Mouse (Mus musculus) megakaryocyte, embryonic 14.5 days (primary cell): ENCODE results near the gene Dclk2. TPM values are rescaled to one million over a fixed set of nuclear protein-coding genes. Genes with fewer than 3 reads are reported as not detected.

Source experiments
- H3K27me3 ChIP-seq: replicated peaks from 2 replicates; pipeline ENCODE3; 2012; ENCODE audit warnings: inconsistent platforms
- H3K36me3 ChIP-seq: replicated peaks from 2 replicates; pipeline ENCODE3; 2012; ENCODE audit warnings: low read length, inconsistent platforms, mixed read lengths
- H3K4me1 ChIP-seq: 2 replicates; pipeline ENCODE4 v1.6.1; 2012; ENCODE audit warnings: inconsistent platforms
- H3K4me3 ChIP-seq: replicated peaks from 2 replicates; pipeline ENCODE3; 2012; ENCODE audit warnings: moderate library complexity, mild to moderate bottlenecking, inconsistent platforms
- H3K9me3 ChIP-seq: 2 replicates; pipeline ENCODE4 v1.6.1; 2012; ENCODE audit warnings: inconsistent platforms
- FLI1 ChIP-seq: IDR thresholded peaks from 2 replicates; pipeline ENCODE4 v1.6.1; 2012; ENCODE audit warnings: low read length, inconsistent platforms, mixed read lengths
- GATA1 ChIP-seq: IDR thresholded peaks from 3 replicates; pipeline ENCODE4 v1.6.1; 2012; ENCODE audit warnings: mixed read lengths, low read length, inconsistent platforms, borderline replicate concordance
- polyA plus RNA-seq: library from polyadenylated mRNA; stranded (reverse); fragments of >175 nt; gene quantifications from 2 replicates; pipeline ENCODE4 v1.2.3, GENCODE M21; 2012; ENCODE audit warnings: low replicate concordance; ENCODE audit not compliant: insufficient read depth

Dclk2 gene
- polyA plus RNA-seq, 1 experiment, result 4.5 TPM

DNA sequence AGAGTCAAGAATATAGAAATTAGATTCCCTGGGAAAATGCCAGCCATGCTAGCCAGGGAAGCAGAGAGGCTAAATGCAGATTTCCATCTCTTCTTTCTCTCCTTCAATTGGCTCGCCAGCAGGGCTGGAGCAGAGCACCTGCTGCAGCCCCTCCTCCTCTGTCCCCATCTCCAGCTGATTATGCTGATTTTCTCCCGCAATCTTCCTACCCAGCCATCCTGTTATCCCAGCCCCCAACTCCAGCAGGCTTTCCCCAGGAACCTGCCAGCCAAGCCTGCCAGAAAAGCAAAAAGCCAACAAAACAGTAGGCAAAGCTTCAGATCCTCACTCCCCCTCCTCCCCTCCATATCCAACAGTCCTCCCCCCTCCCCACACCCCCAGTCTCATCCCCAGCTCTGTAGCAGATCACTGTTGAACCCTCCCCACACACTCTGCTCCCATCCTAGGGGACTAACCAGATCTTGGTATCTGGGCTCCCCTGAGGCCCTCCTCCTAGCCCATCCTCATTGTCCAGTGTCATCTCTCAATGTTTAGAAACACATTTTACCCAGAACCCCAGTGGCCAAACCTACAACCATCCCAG lies 15.7 kb upstream of the Dclk2 start:
- Histone ChIP-seq H3K9me3 (peaks cover 5% of the 10 kb centered on the region; the same call in 1 of the 2 replicates), H3K27me3 (peaks cover 2% of the 10 kb centered on the region), H3K4me3 (no peak overlapping the region), H3K4me1 (no peaks in the 10 kb centered on the region), H3K36me3 (no peaks in the 10 kb centered on the region)
- TF ChIP-seq GATA1 (no peak), FLI1 (no peak)

DNA sequence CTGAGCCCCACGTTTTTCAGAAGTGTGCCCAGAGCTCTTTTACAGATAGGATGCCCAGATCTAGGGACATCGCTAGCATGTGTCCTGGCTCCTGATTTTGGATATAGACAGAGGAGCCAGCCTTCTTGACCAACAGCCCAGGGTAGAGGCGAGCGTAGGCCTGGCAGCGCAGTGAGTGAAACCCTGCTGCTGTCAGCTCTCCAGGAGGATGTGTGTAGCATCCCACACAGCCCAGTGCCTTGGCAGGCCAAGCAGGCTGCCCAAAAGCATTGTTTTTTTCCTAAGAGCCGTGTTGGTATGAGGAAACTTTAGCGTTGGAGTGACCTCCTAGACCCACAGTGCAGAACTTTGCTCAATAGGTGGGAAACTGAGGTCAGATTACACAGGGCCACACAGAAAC lies 12.8 kb upstream of the Dclk2 start:
- Histone ChIP-seq H3K27me3 (peaks cover 2% of the 10 kb centered on the region), H3K36me3 (no peaks in the 10 kb centered on the region), H3K9me3 (peaks cover 5% of the 10 kb centered on the region; the same call in 1 of the 2 replicates), H3K4me1 (no peaks in the 10 kb centered on the region), H3K4me3 (no peak overlapping the region)
- TF ChIP-seq GATA1 (no peak), FLI1 (no peak)

DNA sequence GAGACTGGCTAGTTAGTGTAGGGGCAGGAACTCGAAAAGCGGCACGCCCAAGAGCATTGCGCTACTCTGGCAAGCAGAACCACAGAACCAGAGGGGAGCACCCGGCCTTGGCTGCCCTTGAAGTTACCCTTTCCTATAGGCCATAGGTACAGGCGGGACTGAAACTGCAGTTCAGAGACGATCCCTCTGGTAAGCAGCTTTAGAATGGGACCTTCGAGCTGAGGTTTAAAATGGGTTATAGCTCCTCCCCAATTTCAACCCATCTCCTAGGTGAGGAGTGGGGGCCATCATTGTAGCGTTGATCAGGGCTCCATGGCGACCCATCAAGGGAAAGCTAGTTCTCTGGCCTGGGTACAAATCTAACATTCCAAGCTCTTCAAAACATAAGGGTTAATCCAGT lies 3.0 kb upstream of the Dclk2 start:
- Histone ChIP-seq H3K27me3 (peaks cover 36% of the 10 kb centered on the region), H3K4me3 (no peak overlapping the region), H3K4me1 (peaks cover 22% of the 10 kb centered on the region), H3K9me3 (0 out of 2 replicates have a peak, but pooled peaks cover 3% of the 10 kb centered on the region), H3K36me3 (no peaks in the 10 kb centered on the region)
- TF ChIP-seq FLI1 (no peak), GATA1 (no peak)

DNA sequence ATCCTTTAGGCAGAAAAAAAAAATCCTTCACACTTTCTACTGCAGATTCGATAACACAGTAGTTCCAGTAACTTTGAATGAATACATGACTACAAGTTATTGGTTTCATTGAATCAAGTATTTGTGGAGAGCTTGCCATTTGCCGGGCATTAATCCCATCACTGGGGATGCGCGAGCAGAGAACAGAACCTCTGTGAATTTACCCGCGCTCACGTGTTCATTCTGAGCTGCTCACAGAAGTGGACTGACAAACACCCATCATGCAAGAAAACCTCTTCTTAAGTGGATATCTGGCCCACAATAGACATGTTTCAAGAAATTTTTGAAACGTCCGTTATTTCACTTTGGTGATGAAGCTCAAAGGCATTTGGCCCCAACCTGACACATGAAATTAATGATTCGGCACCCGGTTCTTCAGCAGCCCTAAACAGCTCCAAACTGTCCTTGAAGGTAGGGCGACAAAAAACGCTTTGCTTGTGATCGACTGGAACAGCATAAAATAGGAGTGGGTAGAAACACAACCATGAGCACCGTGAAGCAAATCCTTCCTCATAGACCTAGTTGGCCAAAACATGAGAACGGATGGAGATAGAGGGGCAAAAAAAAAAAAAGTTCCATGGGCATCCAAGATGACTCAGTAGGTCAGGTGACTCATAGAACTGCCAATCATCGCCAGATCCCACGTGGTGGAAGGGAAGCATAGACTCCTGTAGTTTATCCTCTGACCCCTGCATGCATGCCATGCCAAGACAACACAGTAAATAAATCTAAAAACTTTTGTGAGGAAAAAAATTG lies 726 bp upstream of the Dclk2 start:
- peaks cover 22% of the 10 kb centered on the region for H3K4me1 ChIP-seq
- H3K4me3 ChIP-seq, result no peak overlapping the region
- no peaks in the 10 kb centered on the region for H3K36me3 ChIP-seq
- TF ChIP-seq FLI1 (no peak), GATA1 (no peak)
- H3K27me3 ChIP-seq, result peaks cover 52% of the 10 kb centered on the region
- H3K9me3 ChIP-seq, result no peaks in the 10 kb centered on the region

DNA sequence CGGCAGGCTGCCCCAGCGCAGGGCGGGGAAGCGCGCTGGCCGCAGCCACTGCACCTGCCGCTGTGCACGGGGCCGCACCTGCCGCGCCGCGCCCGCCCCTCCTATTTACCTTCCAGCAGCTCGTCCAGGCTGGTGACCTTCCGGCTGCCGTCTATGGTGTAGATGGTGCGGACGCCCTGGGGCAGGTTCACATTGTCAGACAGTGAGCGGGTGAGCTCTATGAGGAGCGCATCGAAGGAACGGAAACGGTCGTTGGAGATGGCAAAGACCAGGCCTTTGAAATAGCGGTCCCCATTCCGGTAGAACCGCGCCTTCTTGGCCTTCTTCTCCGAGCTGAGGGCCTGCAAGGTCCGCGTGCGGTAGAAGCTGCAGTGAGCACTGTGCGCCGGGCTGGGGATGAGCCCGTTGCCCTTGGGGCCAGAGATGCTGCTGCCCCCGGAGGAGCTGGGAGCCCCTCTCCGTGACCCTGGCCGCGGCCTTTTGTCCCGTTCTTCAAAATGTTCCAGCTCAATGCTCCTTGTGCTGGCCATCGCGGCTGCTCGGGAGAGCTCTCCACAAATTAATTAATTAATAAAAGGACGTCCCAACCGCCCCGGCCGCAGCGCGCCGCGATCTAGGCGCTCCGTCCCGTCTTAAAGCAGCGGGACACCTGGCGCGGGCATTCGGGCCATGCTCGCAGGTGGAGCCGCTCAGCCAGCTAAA lies 860 bp downstream of the Dclk2 start:
- TF ChIP-seq GATA1, result no peak
- no peak for TF ChIP-seq FLI1
- peaks cover 49% of the 10 kb centered on the region for H3K27me3 ChIP-seq

DNA sequence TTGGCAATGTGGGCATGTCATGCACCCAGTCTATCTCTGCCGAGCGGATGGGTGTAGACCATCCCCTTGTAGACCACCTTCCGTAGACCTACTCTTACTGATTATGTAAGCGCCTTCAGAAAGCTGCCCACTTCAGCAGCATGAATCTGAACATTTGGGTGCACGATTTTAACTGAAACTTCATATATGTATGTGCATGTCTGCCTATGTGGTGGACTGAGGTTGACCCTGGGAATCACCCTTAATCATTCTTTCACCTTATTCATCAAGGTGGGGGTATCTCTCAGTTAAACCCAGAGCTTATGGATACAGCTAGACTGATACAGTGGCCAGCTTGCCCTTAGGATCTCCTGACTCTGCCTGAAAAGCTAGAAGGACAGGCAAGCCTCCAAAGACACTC lies 3.6 kb downstream of the Dclk2 start:
- TF ChIP-seq FLI1, result no peak
- no peak for TF ChIP-seq GATA1
- Histone ChIP-seq H3K27me3 (peaks cover 45% of the 10 kb centered on the region), H3K4me3 (no peak overlapping the region), H3K9me3 (no peaks in the 10 kb centered on the region), H3K4me1 (peaks cover 36% of the 10 kb centered on the region), H3K36me3 (no peaks in the 10 kb centered on the region)

More for the DNA sequence above, 860 bp downstream of the Dclk2 start:
- no peaks in the 10 kb centered on the region for H3K9me3 ChIP-seq
- H3K36me3 ChIP-seq, result no peaks in the 10 kb centered on the region
- peaks cover 29% of the 10 kb centered on the region for H3K4me1 ChIP-seq
- peak overlapping the region; percentile 95 for H3K4me3 ChIP-seq

DNA sequence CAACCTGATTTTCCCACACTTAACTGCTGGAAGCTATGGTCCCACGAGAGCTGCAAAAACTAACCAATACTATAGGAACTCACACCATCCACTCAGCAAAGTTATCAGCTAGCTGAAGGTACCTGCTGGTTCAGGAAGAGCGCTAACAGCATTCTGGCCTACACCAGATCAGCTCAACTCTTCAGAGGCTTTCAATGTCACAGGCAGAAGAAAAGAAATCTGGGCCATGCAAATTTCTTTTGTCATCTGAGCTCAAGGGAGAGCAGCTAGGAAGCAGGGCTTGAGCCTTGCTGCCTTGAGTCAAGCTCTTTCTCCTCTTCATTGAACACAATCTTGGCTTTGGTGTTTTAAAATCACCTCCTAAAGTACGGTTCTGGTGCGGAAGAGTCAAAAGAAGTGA lies 4.0 kb downstream of the Dclk2 start:
- Histone ChIP-seq H3K36me3 (no peaks in the 10 kb centered on the region), H3K4me1 (peaks cover 36% of the 10 kb centered on the region), H3K4me3 (no peak overlapping the region), H3K9me3 (no peaks in the 10 kb centered on the region), H3K27me3 (peaks cover 44% of the 10 kb centered on the region)
- TF ChIP-seq GATA1 (no peak), FLI1 (no peak)

DNA sequence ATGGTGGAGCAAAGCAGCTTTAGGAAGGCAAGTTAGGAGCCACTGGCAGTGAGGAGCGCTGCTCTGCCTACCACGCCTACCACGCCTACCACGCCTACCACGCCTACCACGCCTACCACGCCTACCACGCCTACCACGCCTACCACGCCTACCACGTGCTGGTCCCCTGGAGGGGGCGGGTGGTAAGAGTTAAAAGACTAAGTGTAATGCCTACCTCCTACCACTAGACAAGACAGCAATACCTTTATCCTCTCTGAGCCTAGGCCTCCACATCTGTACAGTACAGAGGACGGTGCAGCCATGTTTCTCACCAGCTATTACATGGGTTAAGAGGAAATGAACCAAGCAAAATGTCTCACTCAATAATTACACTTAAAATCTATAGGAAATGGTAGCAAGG lies 5.4 kb downstream of the Dclk2 start:
- Histone ChIP-seq H3K27me3 (peaks cover 32% of the 10 kb centered on the region), H3K4me3 (no peak overlapping the region), H3K4me1 (peaks cover 35% of the 10 kb centered on the region), H3K36me3 (no peaks in the 10 kb centered on the region), H3K9me3 (no peaks in the 10 kb centered on the region)
- TF ChIP-seq GATA1, result no peak
- TF ChIP-seq FLI1, result no peak

DNA sequence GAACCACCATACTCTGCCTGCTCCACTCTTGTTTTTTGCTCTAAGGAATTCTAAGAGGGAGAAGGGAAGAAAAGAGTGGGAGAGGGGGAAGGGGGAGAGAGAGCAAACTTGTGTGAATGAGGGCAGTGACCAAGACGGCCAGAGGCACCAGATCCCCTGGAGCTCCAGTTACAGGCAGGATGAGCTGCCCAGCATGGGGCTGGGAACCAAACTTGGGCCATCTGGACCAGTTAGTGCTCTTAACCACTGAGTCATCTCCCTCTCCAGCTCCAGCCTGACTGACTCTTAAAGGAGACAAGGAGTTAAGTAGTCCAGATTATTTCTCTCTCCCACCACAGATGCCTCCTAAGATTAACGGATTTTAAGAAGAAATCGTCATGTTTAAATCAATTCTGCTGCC lies 6.3 kb downstream of the Dclk2 start:
- no peak overlapping the region for H3K4me3 ChIP-seq
- no peaks in the 10 kb centered on the region for H3K36me3 ChIP-seq

DNA sequence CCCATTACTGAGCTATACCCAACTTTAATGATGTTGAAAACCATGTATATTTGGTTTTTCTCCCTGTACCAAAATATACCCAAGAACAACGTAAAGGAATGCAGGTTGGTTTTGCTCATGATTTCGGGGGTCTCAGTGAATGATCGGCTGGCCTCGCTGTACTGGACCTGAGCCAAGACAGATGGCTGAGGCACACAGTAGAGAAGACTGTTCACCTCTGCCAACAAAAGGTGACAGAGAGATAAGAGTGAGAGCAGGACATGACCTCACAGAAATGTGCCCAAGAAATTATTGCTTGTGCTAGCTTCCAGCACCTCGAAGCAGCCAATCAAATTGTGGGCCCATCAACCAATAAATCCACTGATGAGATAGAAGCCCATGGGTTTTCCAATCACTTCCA lies 22.3 kb downstream of the Dclk2 start:
- H3K27me3 ChIP-seq, result no peaks in the 10 kb centered on the region
- H3K4me3 ChIP-seq, result no peak overlapping the region
- peaks cover 30% of the 10 kb centered on the region for H3K4me1 ChIP-seq
- TF ChIP-seq GATA1 (no peak), FLI1 (no peak)
- peaks cover 11% of the 10 kb centered on the region for H3K9me3 ChIP-seq
- peaks cover 11% of the 10 kb centered on the region for H3K36me3 ChIP-seq

More for the DNA sequence above, 6.3 kb downstream of the Dclk2 start:
- Histone ChIP-seq H3K9me3 (no peaks in the 10 kb centered on the region), H3K4me1 (peaks cover 28% of the 10 kb centered on the region; the same call in 1 of the 2 replicates), H3K27me3 (peaks cover 23% of the 10 kb centered on the region)
- no peak for TF ChIP-seq FLI1
- TF ChIP-seq GATA1, result no peak
